Mouse (Mus musculus): ENCODE results near the gene Baz2a.

DNA sequence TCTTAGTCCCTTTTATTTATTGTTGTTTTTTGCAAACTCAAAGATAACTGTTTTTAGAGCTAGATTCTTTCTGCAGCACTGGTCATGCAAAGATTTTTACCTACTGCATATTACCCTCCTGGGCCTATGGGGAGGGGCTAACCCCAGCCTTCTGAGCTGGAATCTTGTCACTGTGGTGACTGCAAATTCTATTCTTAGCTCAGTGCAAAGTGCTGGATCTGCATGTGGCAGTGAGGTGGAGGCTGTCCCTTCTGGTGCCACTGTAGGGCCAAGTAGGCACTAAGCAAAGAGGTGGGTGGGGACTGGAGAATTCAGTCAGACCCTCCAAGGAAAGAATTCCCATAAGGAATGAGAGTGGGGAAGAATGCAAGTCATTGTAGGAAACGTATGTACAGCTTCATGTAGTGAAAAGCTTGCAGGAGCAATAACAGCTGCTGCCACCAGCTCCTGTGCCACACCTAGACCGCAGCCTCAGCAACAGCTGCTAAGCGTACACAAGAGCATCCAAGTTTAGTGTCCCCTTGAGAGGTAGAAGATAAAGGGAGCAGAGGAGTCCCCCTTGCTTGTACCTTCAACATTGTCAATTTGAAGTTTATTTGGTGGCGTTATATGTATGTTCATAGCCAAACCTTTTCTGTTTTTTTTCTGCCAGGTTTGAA lies 18.9 kb downstream of the Baz2a start:
- TF ChIP-seq CTCF (IDR thresholded peaks at IDR 0.05; ENCODE audit: insufficient read depth, low read depth, low read length) (no peak), POLR2A (IDR thresholded peaks at IDR 0.05; ENCODE audit: insufficient read depth, low read depth, low read length) (no peak)

Data from olfactory bulb, adult 2 months (tissue).